Mouse (Mus musculus) inflammation-experienced regulatory T-cells, adult 6 months (primary cell): ENCODE results near the gene Tarbp2. TPM values are rescaled to one million over a fixed set of nuclear protein-coding genes. Genes with fewer than 3 reads are reported as not detected.

Experiments
- ATAC-seq: one replicate; pipeline ENCODE4 v1.8.0; 2017
- polyA plus RNA-seq, 3 experiments: library from polyadenylated mRNA; unstranded; fragments of 100-300 nt; shearing (Covaris generic); gene quantifications; one replicate each; pipeline ENCODE4 v1.2.1; 2017

Gene Tarbp2
- polyA plus RNA-seq, 3 experiments from 2014 or later, result 22.8 to 34.5 (median 27.5) TPM

DNA sequence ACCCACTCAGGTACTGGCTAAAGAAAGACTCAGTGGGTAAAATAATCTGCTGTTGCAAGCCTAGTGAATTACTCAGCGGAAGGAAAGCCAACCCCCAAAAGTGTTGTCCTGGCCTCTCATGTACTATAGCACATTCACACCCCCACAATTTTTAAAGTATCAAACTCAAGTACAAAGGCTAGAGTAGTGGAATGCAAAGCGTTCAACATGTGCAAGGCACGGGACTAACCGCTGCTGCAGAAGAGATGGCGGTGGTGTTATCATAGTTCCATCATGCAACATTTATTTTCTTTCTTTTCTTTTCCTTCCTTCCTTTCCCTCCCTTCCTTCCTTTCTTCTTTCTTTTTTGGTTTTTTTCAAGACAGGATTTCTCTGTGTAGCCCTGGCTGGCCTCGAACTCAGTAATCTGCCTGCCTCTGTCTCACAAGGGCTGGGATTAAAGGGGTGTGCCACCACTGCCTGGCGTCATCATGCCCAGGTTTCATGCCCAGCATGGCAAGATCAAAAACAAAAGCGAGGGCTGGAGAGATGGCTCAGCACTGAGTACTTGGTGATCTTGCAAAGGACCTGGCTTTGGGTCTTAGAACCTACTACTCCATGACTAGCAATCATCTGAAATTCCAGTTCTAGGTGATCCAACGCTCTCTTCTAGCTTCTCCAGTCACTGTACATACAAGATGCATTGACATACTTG is 12.1 kb upstream of the Tarbp2 start:
- no peak for ATAC-seq

GRCm38 (mm10) chr15:102506464-102506830 is 11.5 kb upstream of the Tarbp2 start:
- ATAC-seq, result no peak

DNA sequence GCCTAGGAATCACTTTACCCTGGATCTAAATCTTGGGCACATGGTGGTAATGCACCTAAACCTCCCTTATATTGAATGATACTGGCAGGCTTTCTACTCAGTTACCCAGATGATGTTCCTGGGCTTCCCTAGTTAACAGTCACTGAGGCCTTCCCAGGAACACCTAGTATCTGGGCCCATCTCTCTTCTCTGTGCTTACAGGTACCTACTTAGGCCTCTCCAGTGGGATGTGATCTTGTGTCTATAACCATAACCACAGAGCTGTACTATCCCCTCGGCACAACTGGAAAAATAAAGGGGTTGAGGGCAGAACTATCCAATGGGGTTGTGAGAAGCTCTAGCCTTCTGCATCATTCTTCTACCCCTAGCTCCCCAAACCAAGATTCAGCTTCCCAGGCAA is 11.1 kb upstream of the Tarbp2 start:
- ATAC-seq, result no peak

GRCm38 (mm10) chr15:102507561-102507960 is 10.4 kb upstream of the Tarbp2 start:
- ATAC-seq, result no peak

DNA sequence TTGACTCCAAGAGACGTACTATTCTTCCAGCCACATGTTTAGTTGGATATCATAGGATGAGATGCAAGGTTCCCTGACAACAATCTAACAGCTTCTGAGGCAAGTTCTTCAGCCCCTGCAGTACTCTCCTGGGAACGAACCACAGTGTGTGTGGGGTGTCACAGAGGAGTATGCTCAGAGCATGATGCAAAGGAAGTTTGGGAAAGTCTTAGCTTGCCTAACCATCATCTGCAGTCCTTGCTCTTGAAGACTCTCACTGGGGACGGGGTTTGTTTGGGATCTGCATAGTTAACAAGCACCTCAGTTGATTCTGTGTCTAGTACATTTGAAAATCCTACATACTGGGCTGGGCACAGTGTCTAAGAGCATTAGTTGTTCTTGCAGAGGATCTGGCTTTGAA is 9.7 kb upstream of the Tarbp2 start:
- no peak for ATAC-seq

DNA sequence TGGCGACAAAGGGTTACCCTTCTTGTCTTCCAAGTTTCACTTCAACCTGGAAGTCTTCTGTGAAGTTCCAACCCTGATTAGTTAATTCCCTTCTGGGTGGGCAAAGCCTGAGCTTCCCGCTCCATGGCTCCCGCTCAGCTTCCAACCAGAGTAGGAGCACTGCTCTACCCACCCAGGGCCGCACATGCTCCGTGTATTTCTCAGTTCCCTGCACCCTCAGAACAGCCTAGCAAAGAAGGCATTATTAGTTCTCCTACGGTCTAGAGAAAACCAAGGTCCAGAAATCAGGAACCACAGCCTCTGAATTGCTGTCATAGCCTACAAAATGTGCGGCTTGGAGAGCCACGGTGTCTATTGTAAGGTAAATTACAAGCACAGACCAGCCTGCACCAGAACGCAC is 7.9 kb upstream of the Tarbp2 start:
- ATAC-seq, result no peak

GRCm38 (mm10) chr15:102510590-102511284 is 7.3 kb upstream of the Tarbp2 start:
- peak; percentile 82 for ATAC-seq

- ATAC-seq, result no peak
These were observed 6.6 kb upstream of the Tarbp2 start for GRCm38 (mm10) chr15:102511285-102511833.

- ATAC-seq, result no peak
These were observed 6.0 kb upstream of the Tarbp2 start for GRCm38 (mm10) chr15:102512010-102512409.

GRCm38 (mm10) chr15:102512471-102512870 is 5.5 kb upstream of the Tarbp2 start:
- ATAC-seq, result no peak

- ATAC-seq, result no peak
These were observed 5.0 kb upstream of the Tarbp2 start for GRCm38 (mm10) chr15:102513004-102513403.

DNA sequence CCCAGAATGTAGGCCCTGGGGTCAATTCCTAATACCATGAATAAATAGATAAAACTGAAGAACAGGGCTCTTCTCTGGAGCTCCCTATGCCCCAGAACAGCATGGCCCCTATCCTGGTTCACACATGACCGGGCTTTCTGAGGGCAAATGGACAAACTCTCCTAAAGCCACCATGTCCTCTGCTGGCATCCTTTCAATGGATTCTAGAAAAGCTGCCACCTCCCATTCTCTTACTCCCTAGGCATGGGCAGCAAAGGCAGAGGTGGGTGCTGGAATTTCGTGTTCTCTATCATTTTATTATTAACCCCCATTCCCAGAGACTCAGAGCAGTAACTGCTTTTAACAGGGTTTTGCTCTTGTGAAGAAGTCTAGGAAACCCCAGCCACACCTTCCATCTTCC is 2.7 kb upstream of the Tarbp2 start:
- ATAC-seq, result no peak

- no peak for ATAC-seq
These were observed 2.2 kb upstream of the Tarbp2 start for GRCm38 (mm10) chr15:102515791-102516190.

DNA sequence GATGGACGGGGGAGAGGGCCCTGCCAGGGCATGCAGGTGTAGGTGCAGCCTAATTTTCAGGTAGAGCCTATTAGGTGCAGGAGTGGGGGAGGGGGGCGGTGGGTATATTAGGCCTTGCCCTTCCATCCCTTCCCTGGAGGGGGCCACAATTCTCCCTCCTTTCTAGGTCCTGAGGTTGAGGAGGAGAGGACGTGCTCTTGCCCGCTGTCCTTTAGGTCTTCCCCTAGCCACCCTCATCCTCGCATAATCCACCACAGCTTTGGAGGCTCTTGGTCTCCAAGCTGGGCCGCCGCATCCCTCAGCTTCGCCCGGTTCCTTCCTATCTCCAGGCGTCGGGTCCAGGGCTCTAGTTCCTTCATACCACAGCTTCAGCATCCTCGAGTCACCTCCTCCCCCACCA is 1.7 kb upstream of the Tarbp2 start:
- ATAC-seq, result no peak

- peak; percentile 2 for ATAC-seq
These were observed 1.1 kb upstream of the Tarbp2 start, which contains the start of gene Map3k12 for GRCm38 (mm10) chr15:102516728-102517404. Gene Map3k12, minus strand, starts transcription at chr15:102517064.

- ATAC-seq, result no peak
These were observed 389 bp upstream of the Tarbp2 start for GRCm38 (mm10) chr15:102517631-102517975.

- ATAC-seq, result no peak
These were observed 838 bp downstream of the Tarbp2 start for GRCm38 (mm10) chr15:102518859-102519201.

DNA sequence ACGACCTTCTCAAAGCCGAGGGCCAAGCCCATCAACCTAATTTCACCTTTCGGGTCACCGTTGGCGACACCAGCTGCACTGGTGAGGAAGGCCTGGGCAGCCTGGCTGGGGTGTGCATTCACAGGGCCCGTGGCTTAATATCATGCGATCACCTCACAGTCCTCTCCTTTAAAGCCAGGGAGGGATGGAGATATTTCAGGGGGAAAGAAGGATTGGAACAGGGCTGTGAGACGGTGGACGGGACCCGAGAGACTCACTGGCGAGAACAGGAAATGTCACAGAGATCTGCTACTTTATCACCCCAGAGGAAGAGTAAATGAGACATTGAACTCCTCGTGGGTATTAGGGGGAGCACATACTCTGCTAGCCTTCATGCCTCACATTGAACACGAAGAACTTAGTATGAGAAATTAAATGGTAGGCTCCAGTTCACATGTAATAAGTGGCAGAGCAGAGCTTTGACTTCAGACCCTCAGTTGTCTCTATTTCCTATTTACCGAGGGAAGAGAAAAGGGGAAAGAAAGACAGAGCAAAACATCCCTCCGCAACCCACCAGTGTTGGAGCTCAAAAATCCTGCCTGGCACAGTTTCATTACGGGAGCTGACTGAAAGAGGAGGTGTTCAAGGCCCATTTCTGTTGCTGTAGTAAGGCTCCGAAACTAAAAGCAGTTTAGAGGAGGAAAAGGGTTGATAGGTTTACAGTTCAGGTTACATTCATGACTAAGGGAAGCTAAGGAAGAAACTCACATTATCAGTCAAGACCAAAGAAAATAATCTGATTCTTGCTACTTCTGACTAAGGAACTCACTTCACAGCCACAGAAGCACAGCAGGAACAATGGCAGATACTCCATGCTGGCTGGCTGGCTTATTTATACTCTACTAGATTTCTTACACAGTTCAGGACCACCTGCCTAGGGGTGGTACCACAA is 1.5 kb downstream of the Tarbp2 start:
- no peak for ATAC-seq

DNA sequence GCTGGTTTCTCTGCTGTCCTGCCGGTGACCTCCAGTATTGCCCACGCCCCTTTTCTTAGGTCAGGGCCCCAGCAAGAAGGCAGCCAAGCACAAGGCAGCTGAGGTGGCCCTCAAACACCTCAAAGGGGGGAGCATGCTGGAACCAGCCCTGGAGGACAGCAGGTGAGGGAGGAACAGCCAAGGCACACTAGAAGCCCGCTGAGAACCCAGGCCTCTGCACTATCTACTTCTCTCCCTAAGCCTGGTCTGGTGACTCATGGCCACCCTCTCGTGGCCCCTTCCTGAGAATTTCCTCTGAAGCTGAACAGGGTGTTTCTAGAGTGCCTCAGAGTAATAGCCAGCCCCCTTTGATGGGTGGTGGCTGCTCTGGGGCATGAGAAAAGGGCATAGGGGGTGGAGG is 2.4 kb downstream of the Tarbp2 start:
- ATAC-seq, result no peak

- ATAC-seq, result no peak
These were observed 3.5 kb downstream of the Tarbp2 start for GRCm38 (mm10) chr15:102521480-102521879.

DNA sequence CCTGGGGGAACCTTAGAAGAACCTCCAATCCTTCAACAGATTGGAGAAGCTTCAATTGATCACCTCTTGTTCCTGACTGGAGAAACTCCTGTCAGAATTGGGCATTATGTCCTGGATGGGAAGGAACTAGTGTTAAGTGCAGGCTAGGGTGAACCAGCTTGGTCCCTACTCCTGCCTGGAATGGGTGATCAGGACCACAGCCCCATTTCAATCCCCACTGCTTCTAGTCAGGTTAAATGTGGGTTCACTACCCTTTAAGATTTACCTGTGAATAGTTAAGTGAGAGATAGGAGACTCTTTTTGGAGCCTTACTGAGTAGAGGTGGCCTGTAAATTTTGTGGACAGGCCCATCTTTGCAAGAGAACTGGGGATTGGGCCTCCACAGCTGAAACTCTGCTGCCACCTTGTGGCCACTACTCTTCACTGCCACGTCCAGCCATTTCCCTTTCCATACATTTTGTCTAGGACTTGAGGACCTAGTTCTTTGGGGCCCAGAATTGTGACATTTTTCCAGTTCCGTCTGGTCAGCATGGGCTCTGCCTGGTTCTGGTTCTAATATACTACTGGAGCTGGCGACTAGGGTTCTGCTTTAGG is 7.0 kb downstream of the Tarbp2 start, which contains the start of gene Npff:
Npff (minus strand) TSS at position 51 of the 594 bp plus-strand sequence.
- ATAC-seq, result peak; percentile 85
